Mouse (Mus musculus) kidney, embryonic 14.5 days (tissue): Measurements from ENCODE around the gene Gng11. TPM values are rescaled to one million over a fixed set of nuclear protein-coding genes. Genes with fewer than 3 reads are reported as not detected.
A peak's percentile ranks its signal among the peaks of the same experiment; 100 is the strongest.

ENCODE experiments used
- ATAC-seq: fragments of 200-750 bp; cut with Nextera tagmentation; 2 replicates; pipeline ENCODE4 v1.8.0; 2017; ENCODE audit warnings: moderate number of reproducible peaks, mild to moderate bottlenecking, moderate TSS enrichment, moderate library complexity; ENCODE audit not compliant: low FRiP score, low TSS enrichment
- H3K27ac ChIP-seq: fragments of 300-500 bp; sonication (generic); 2 replicates; pipeline ENCODE4 v1.5.1; 2014; ENCODE audit warnings: low read depth, mild to moderate bottlenecking, low read length, moderate library complexity, mixed read lengths
- H3K27me3 ChIP-seq: fragments of 300-500 bp; sonication (generic); 2 replicates; pipeline ENCODE4 v1.6.1; 2014; ENCODE audit warnings: mild to moderate bottlenecking, low read length; ENCODE audit not compliant: control insufficient read depth, insufficient read depth
- H3K36me3 ChIP-seq: fragments of 300-500 bp; sonication (generic); 2 replicates; pipeline ENCODE4 v1.6.1; 2014; ENCODE audit warnings: low read length, mixed read lengths; ENCODE audit not compliant: control insufficient read depth, insufficient read depth
- H3K4me1 ChIP-seq: fragments of 300-500 bp; sonication (generic); 2 replicates; pipeline ENCODE4 v1.6.1; 2014; ENCODE audit warnings: low read length, mixed read lengths; ENCODE audit not compliant: control insufficient read depth, insufficient read depth
- H3K4me2 ChIP-seq: fragments of 300-500 bp; sonication (generic); replicated peaks from 2 replicates; pipeline ENCODE4 v1.6.1; 2014; ENCODE audit warnings: low read depth, mild to moderate bottlenecking, low read length
- H3K4me3 ChIP-seq: fragments of 300-500 bp; sonication (generic); 2 replicates; pipeline ENCODE4 v1.5.1; 2014; ENCODE audit warnings: mild to moderate bottlenecking, low read length
- H3K9ac ChIP-seq: fragments of 300-500 bp; sonication (generic); 2 replicates; pipeline ENCODE4 v1.6.1; 2014; ENCODE audit warnings: low read depth, mild to moderate bottlenecking, low read length, moderate library complexity
- H3K9me3 ChIP-seq: fragments of 300-500 bp; sonication (generic); 2 replicates; pipeline ENCODE4 v1.6.1; 2016; ENCODE audit warnings: low read length; ENCODE audit not compliant: control insufficient read depth
- WGBS: fragments of 180-500 bp; shearing (Covaris S2); extraction: QIAGEN DNeasy Blood & Tissue Kit; methylation state at CpG from one replicate; pipeline ENCODE4 v1.1.7; 2014; 5-methylcytosine and 5-hydroxymethylcytosine counted together
- polyA plus RNA-seq: library from polyadenylated mRNA; unstranded; fragments of >200 nt; fragmentation: Nextera tagmentation; extraction: Ambion mirVana; gene quantifications from 2 replicates; pipeline ENCODE4 v1.2.1, GENCODE M21; 2014

Gene Gng11
- polyA plus RNA-seq, 1 experiment from 2014 or later = 71.7 TPM

GRCm38 (mm10) chr6:4000716-4001115 lies 3.0 kb upstream of the Gng11 start:
- Histone ChIP-seq H3K4me1 (0 out of 2 replicates have a peak, but pooled peaks cover 3% of the 10 kb centered on the region), H3K27me3 (no peaks in the 10 kb centered on the region), H3K9me3 (no peaks in the 10 kb centered on the region), H3K9ac (no peak overlapping the region), H3K27ac (no peak overlapping the region), H3K36me3 (no peaks in the 10 kb centered on the region), H3K4me3 (no peak overlapping the region), H3K4me2 (no peak overlapping the region)
- 78% methylated on average over 3 of the region's 3 CpGs for WGBS
- no peak for ATAC-seq

- peak overlapping the region; percentile 51 for H3K4me3 ChIP-seq
- H3K9me3 ChIP-seq = no peaks in the 10 kb centered on the region
- no peaks in the 10 kb centered on the region for H3K27me3 ChIP-seq
- no peak overlapping the region for H3K9ac ChIP-seq
- WGBS = 37% methylated on average over 4 of the region's 4 CpGs
- H3K4me1 ChIP-seq = 0 out of 2 replicates have a peak, but pooled peaks cover 3% of the 10 kb centered on the region
- peak overlapping the region; percentile 72; the same call in 1 of the 2 replicates for H3K4me2 ChIP-seq
- H3K36me3 ChIP-seq = no peaks in the 10 kb centered on the region
- peak; percentile 21; the same call in 1 of the 2 replicates for ATAC-seq
- peak overlapping the region; percentile 14; the same call in 1 of the 2 replicates for H3K27ac ChIP-seq
These were observed 259 bp upstream of the Gng11 start for GRCm38 (mm10) chr6:4003445-4003844.

DNA sequence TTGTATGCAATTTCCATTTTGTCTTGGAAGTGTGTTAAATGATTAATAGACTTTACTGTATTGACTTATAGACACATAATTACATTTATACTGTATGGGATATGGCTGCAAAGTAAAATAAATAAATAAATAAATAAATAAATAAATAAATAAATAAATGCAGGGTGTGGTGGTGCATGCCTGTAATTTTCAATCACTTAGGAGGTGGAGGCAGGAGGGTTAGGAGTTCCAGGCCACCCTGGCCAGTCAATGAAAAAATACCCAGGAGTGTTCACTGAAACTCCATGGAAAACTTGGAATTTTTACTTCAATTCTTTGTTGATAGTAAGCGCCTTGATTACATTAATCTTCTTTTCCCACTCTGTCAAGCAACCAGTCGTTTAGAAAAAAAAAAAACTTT lies 1.1 kb downstream of the Gng11 start:
- no peak overlapping the region for H3K27ac ChIP-seq
- no peaks in the 10 kb centered on the region for H3K9me3 ChIP-seq
- 0 out of 2 replicates have a peak, but pooled peaks have one; percentile 26 for ATAC-seq
- H3K4me2 ChIP-seq = peak overlapping the region; percentile 72
- 0 out of 2 replicates have a peak overlapping the region, but pooled peaks have one; percentile 52 for H3K9ac ChIP-seq
- H3K27me3 ChIP-seq = no peaks in the 10 kb centered on the region
- H3K4me3 ChIP-seq = peak overlapping the region; percentile 51
- H3K36me3 ChIP-seq = no peaks in the 10 kb centered on the region
- WGBS = 66% methylated on average over 2 of the region's 2 CpGs
- 0 out of 2 replicates have a peak, but pooled peaks cover 3% of the 10 kb centered on the region for H3K4me1 ChIP-seq

DNA sequence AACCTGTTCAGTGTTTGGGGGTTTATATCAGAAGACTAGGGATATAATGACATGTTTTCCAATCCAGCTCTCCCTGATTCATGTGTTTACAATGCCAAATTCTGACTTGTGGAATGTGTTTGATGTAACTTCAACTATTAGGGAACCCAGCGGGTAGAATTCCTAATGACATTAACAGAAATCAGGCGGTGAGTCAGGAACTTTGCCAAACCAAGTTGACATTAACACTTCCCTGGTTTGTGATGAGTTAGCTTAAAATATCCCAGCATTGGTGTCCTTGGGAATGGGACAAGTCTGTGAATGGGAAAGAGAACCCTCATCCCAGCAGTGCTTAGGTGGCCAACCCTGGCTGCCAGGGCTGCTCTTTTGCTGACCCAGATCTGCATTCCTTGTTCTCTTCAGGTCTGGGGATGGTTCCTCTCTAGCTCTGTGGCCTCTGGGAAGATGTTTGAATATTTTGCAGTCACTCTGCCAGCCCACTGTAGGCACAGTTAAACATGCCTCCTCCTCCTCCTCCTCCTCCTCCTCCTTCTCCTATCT lies 4.9 kb downstream of the Gng11 start:
- Histone ChIP-seq H3K27me3 (no peaks in the 10 kb centered on the region), H3K4me1 (0 out of 2 replicates have a peak, but pooled peaks cover 3% of the 10 kb centered on the region), H3K27ac (no peak overlapping the region), H3K36me3 (no peaks in the 10 kb centered on the region), H3K9ac (no peak overlapping the region), H3K9me3 (no peaks in the 10 kb centered on the region), H3K4me3 (no peak overlapping the region), H3K4me2 (no peak overlapping the region)
- 74% methylated on average over 2 of the region's 2 CpGs for WGBS
- no peak for ATAC-seq

GRCm38 (mm10) chr6:4009548-4009947 lies 5.8 kb downstream of the Gng11 start:
- Histone ChIP-seq H3K4me1 (no peaks in the 10 kb centered on the region), H3K27me3 (no peaks in the 10 kb centered on the region), H3K36me3 (no peaks in the 10 kb centered on the region), H3K9ac (no peak overlapping the region), H3K4me3 (no peak overlapping the region), H3K4me2 (no peak overlapping the region), H3K9me3 (no peaks in the 10 kb centered on the region), H3K27ac (no peak overlapping the region)
- ATAC-seq = no peak

DNA sequence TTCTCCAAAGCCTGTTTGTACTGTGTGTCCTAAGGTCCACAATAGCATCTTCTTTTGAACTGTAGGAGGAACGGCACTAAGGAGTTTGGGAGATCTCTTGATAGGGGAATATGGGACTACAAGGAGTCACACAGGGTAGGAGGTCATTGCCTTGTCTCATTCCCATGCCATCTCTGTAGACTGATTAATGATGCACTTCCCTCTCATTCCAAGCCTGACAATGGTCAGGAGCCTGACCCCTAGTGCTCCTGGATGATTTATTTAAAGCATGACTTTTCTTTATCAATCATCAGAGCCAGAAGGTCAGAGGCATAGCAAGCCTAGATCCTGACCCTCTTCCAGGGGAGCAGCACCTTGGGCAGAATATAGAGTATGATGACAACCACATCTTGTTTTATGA lies 18.9 kb downstream of the Gng11 start:
- H3K4me1 ChIP-seq = no peaks in the 10 kb centered on the region
- H3K9ac ChIP-seq = no peak overlapping the region
- WGBS = 24% methylated on average over 1 of the region's 1 CpGs
- H3K27ac ChIP-seq = no peak overlapping the region
- ATAC-seq = no peak
- H3K4me2 ChIP-seq = no peak overlapping the region
- no peaks in the 10 kb centered on the region for H3K36me3 ChIP-seq
- no peak overlapping the region for H3K4me3 ChIP-seq
- no peaks in the 10 kb centered on the region for H3K9me3 ChIP-seq
- H3K27me3 ChIP-seq = no peaks in the 10 kb centered on the region

- no peaks in the 10 kb centered on the region for H3K4me1 ChIP-seq
- no peak overlapping the region for H3K4me2 ChIP-seq
- H3K27ac ChIP-seq = no peak overlapping the region
- H3K9me3 ChIP-seq = no peaks in the 10 kb centered on the region
- H3K4me3 ChIP-seq = no peak overlapping the region
- no peaks in the 10 kb centered on the region for H3K27me3 ChIP-seq
- H3K36me3 ChIP-seq = no peaks in the 10 kb centered on the region
- ATAC-seq = no peak
- H3K9ac ChIP-seq = no peak overlapping the region
- WGBS = 61% methylated on average over 2 of the region's 2 CpGs
These were observed 22.7 kb downstream of the Gng11 start for GRCm38 (mm10) chr6:4026367-4026766.

DNA sequence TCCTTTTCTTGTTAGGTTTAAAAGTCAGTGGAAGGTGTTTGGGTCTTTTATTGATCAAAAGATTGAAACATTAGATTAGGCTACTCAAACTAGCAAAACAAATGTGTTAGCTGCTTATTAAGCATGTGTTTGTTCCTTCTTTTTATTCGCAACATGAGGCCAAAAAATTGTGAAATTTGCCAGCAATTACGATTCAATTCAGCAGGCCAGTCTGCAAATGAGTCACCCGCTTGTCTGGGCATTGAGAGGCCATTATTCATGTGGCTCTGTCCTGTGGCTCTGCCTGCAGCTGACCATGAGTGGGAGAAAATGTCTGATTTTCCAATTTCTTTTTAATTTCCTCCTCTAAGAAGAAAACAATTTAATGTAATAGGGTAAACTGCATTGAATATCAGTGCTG lies 27.3 kb downstream of the Gng11 start:
- Histone ChIP-seq H3K4me2 (no peak overlapping the region), H3K9ac (no peak overlapping the region), H3K9me3 (no peaks in the 10 kb centered on the region), H3K4me1 (no peaks in the 10 kb centered on the region), H3K27ac (no peak overlapping the region), H3K4me3 (no peak overlapping the region), H3K27me3 (no peaks in the 10 kb centered on the region), H3K36me3 (no peaks in the 10 kb centered on the region)
- no peak for ATAC-seq
- WGBS = 84% methylated on average over 3 of the region's 3 CpGs

GRCm38 (mm10) chr6:4041821-4042220 lies 38.1 kb downstream of the Gng11 start:
- no peak for ATAC-seq

More at GRCm38 (mm10) chr6:4041821-4042220, 38.1 kb downstream of the Gng11 start:
- H3K4me1 ChIP-seq = no peaks in the 10 kb centered on the region
- no peak overlapping the region for H3K27ac ChIP-seq
- no peak overlapping the region for H3K4me3 ChIP-seq
- no peaks in the 10 kb centered on the region for H3K27me3 ChIP-seq
- H3K36me3 ChIP-seq = no peaks in the 10 kb centered on the region
- H3K4me2 ChIP-seq = no peak overlapping the region
- WGBS = 79% methylated on average over 1 of the region's 1 CpGs
- no peaks in the 10 kb centered on the region for H3K9me3 ChIP-seq
- H3K9ac ChIP-seq = no peak overlapping the region
